Mouse (Mus musculus): ENCODE measurements around the gene Gm21887. TPM values are rescaled to one million over a fixed set of nuclear protein-coding genes. Genes with fewer than 3 reads are reported as not detected.
"Not testable (repeated sequence)": the region's sequence is repeated elsewhere in the genome, so short reads cannot be mapped to it uniquely, and the experiment has no call there.

Gene Gm21887
- total and polyA plus RNA-seq, 3 experiments, result 2.5 to 88.8 TPM; not detected in 1

DNA sequence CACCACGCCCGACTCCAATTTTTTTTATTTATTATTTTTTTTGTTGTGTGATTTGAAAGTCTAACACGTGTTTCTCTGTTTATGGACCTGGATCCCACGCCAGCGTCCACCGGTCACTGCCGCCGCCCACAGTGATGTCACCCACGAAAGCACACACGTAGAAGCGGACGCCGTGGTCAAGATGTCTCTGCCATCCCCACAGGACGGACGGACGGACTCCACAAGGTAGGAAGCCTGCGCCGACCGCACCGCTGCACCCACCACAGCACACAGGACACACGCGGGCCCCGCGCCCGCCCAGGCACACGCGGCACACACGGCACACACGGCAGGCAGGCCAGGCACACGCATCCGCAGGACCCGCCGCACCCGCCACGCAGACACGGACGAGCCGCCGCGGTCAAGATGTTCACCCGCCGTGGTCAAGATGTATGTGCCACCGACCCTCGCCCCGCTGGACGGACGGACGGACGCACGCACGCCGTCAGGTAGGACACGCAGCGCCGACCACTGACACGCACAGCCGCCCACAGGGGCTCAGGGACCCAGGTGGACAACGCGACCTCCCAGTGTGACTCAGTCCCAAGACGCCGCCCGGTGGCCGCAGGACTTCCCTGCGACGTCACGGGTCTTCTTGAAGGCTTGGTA, 9.2 kb downstream of the Gm21887 start:
- Histone ChIP-seq H3K9ac (ENCODE audit: control insufficient read depth, low read depth, low read length, poor library complexity, severe bottlenecking) (peak overlapping the region; percentile 24), H3K79me2 (ENCODE audit: control insufficient read depth, insufficient read depth, low read length, poor library complexity) (peaks cover 10% of the 10 kb centered on the region; the same call in 1 of the 2 replicates), H3K4me3 (ENCODE audit: control insufficient read depth in 1 of 2, insufficient read depth in 1 of 2, low read depth in 2 of 2, low read length in 2 of 2) (peak overlapping the region; percentile 19 to 37; a peak in 3 of 4 replicates)
- not testable (repeated sequence) for H3K36me3 ChIP-seq (ENCODE audit: control insufficient read depth in 1 of 2, insufficient read depth in 2 of 2, low read length in 2 of 2); H3K9me3 ChIP-seq (replicated peaks; ENCODE audit: insufficient read depth, low read length); H3K4me1 ChIP-seq (ENCODE audit: control insufficient read depth in 1 of 2, insufficient read depth in 2 of 2, low read length in 2 of 2); H3K27ac ChIP-seq (ENCODE audit: control insufficient read depth, low read depth, low read length); H3K27me3 ChIP-seq (ENCODE audit: control insufficient read depth in 1 of 2, insufficient read depth in 2 of 2, low read length in 2 of 2)
- peak; percentile 84 for DNase-seq (ENCODE audit: low read depth, low spot score)
- TF ChIP-seq CTCF (IDR thresholded peaks at IDR 0.05 in 2 of 3, conservative IDR thresholded peaks at IDR 0.05 in 1 of 3; ENCODE audit: control insufficient read depth in 1 of 3, insufficient read depth in 1 of 3, low read depth in 2 of 3, low read length in 3 of 3, poor library complexity in 1 of 3, severe bottlenecking in 1 of 3) (peak in 1 of 3 experiments; percentile 30; a peak in 1 of 6 replicates), TAL1 (IDR thresholded peaks at IDR 0.05; ENCODE audit: low read length) (0 out of 2 replicates have a peak, but pooled peaks have one; percentile 7), POLR2AphosphoS5 (IDR thresholded peaks at IDR 0.05; ENCODE audit: borderline replicate concordance, low read depth, low read length) (peak; percentile 95; the same call in 1 of the 2 replicates)

DNA sequence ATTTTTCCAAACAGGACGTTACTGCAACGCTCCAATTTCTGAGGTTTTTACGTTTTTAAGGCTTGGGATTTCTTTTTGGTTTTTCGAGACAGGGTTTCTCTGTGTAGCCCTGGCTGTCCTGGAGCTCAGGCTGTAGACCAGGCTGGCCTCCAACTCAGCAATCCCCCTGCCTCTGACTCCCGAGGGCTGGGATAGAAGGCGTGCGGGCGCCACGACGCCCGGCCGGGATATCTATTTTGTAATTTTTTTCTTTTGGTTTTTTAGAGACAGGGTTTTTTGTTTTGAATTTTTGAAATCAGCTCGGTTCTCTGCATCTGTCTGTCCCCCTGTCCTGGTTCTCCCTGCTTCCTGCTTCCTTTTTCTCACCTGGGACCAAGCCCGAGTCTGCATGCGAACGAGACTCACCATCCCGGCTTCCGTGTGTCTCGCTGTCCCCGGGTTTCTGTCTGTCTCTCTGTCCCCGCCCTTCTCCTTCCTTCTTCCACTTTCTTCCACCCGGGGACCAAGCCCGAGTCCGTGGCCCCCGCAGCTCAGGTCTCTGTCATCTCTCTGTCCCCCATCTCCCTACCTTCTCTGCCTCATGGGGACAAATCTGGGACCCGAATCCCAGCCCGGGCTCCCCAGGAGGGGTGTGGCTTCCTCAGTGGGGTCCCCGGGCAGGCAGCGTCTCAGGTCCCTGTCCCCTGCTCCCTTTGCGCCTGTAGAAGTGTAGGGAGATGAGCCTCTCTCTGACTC, 9.9 kb downstream of the Gm21887 start:
- DNase-seq (ENCODE audit: low read depth, low spot score), result peak; percentile 60
- not testable (repeated sequence) for H3K4me3 ChIP-seq (ENCODE audit: control insufficient read depth in 1 of 2, insufficient read depth in 1 of 2, low read depth in 2 of 2, low read length in 2 of 2); H3K9ac ChIP-seq (ENCODE audit: control insufficient read depth, low read depth, low read length, poor library complexity, severe bottlenecking); H3K27ac ChIP-seq (ENCODE audit: control insufficient read depth, low read depth, low read length); H3K4me1 ChIP-seq (ENCODE audit: control insufficient read depth in 1 of 2, insufficient read depth in 2 of 2, low read length in 2 of 2); H3K27me3 ChIP-seq (ENCODE audit: control insufficient read depth in 1 of 2, insufficient read depth in 2 of 2, low read length in 2 of 2); H3K9me3 ChIP-seq (replicated peaks; ENCODE audit: insufficient read depth, low read length); H3K79me2 ChIP-seq (ENCODE audit: control insufficient read depth, insufficient read depth, low read length, poor library complexity); H3K36me3 ChIP-seq (ENCODE audit: control insufficient read depth in 1 of 2, insufficient read depth in 2 of 2, low read length in 2 of 2)
- peak in 1 of 2 experiments; percentile 44; a peak in 1 of 4 replicates for TF ChIP-seq POLR2A (IDR thresholded peaks at IDR 0.05; ENCODE audit: control insufficient read depth in 1 of 2, insufficient read depth in 1 of 2, low read depth in 1 of 2, low read length in 2 of 2, poor library complexity in 1 of 2)

DNA sequence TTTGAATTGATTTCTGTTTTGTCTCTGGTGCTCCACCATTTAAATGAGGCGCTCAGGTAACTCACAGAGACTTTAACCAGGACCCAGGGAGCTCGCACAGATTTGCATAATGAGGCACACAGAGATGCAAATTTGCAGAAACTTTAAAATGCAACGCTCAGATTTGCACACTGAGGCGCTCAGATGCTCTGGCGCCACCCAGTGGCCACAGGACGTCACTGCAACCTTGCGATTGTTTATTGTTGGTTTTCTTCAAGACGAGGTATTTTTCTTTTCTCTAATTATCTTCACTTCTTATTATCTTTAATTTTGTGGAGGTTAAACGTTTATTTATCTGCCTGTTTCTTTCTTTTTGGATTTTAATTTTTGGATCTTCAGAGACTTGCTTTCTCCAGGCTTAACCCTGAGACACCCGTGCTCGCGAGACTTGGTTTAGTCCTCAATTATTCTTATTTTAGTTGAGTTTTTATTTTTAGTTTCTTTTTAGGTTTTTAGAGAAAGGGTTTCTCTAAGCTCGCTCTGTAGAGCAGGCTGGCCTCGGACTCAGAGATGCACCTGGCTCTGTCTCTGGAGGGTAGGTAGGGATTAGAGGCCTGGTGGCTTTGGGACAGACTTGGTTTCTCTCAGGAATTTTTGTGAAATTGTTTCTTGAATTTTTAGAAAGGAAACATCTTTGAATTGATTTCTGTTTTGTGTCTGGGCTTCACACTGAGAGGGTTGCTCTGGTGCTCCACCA, 10.7 kb downstream of the Gm21887 start:
- not testable (repeated sequence) for H3K4me1 ChIP-seq (ENCODE audit: control insufficient read depth in 1 of 2, insufficient read depth in 2 of 2, low read length in 2 of 2); H3K79me2 ChIP-seq (ENCODE audit: control insufficient read depth, insufficient read depth, low read length, poor library complexity); H3K36me3 ChIP-seq (ENCODE audit: control insufficient read depth in 1 of 2, insufficient read depth in 2 of 2, low read length in 2 of 2); H3K27ac ChIP-seq (ENCODE audit: control insufficient read depth, low read depth, low read length); H3K9ac ChIP-seq (ENCODE audit: control insufficient read depth, low read depth, low read length, poor library complexity, severe bottlenecking); H3K27me3 ChIP-seq (ENCODE audit: control insufficient read depth in 1 of 2, insufficient read depth in 2 of 2, low read length in 2 of 2); H3K4me3 ChIP-seq (ENCODE audit: control insufficient read depth in 1 of 2, insufficient read depth in 1 of 2, low read depth in 2 of 2, low read length in 2 of 2); H3K9me3 ChIP-seq (replicated peaks; ENCODE audit: insufficient read depth, low read length)
- TF ChIP-seq RAD21 (IDR thresholded peaks at IDR 0.05; ENCODE audit: low read depth, low read length), result peak; percentile 20
- peak in 2 of 3 experiments; percentile 45 to 61; a peak in 4 of 6 replicates for TF ChIP-seq CTCF (IDR thresholded peaks at IDR 0.05 in 2 of 3, conservative IDR thresholded peaks at IDR 0.05 in 1 of 3; ENCODE audit: control insufficient read depth in 1 of 3, insufficient read depth in 1 of 3, low read depth in 2 of 3, low read length in 3 of 3, poor library complexity in 1 of 3, severe bottlenecking in 1 of 3)
- TF ChIP-seq SMC3 (IDR thresholded peaks at IDR 0.05; ENCODE audit: low read depth, low read length), result peak; percentile 38
- peak; percentile 32 for DNase-seq (ENCODE audit: low read depth, low spot score)

DNA sequence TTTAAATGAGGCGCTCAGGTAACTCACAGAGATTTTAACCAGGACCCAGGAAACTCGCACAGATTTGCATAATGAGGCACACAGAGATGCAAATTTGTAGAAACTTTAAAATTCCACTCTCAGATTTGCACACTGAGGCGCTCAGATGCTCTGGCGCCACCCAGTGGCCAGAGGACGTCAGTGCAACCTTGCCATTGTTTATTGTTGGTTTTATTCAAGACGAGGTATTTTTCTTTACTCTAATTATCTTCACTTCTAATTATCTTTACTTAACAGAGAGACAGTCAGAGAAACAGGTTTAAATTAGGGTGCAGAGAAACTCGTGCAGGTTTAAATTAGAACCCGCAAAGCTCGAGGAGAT, 11.2 kb downstream of the Gm21887 start:
- H3K36me3 ChIP-seq (ENCODE audit: control insufficient read depth in 1 of 2, insufficient read depth in 2 of 2, low read length in 2 of 2); H3K4me3 ChIP-seq (ENCODE audit: control insufficient read depth in 1 of 2, insufficient read depth in 1 of 2, low read depth in 2 of 2, low read length in 2 of 2); H3K79me2 ChIP-seq (ENCODE audit: control insufficient read depth, insufficient read depth, low read length, poor library complexity); H3K9me3 ChIP-seq (replicated peaks; ENCODE audit: insufficient read depth, low read length); H3K9ac ChIP-seq (ENCODE audit: control insufficient read depth, low read depth, low read length, poor library complexity, severe bottlenecking); H3K27ac ChIP-seq (ENCODE audit: control insufficient read depth, low read depth, low read length); H3K4me1 ChIP-seq (ENCODE audit: control insufficient read depth in 1 of 2, insufficient read depth in 2 of 2, low read length in 2 of 2); H3K27me3 ChIP-seq (ENCODE audit: control insufficient read depth in 1 of 2, insufficient read depth in 2 of 2, low read length in 2 of 2): not testable (repeated sequence)
- peak; percentile 45 for DNase-seq (ENCODE audit: low read depth, low spot score)

DNA sequence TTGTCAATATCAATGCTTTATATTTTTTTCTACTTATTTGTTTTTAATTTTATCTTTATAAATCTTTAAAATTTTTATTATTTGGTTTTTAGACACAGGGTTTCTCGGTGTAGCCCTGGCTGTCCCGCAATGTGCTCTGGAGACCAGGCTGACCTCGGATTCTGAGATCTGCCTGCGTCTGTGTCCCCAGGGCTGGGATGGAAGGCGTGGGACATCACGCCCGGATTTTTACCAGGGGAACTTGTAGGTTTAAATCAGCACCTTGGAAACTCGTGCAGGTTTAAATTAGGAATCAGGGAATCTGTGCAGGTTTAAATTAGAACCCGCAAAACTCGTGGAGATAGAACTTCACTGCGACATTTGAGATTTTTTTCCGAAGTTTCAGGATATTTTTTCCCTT, 11.7 kb downstream of the Gm21887 start:
- H3K9ac ChIP-seq (ENCODE audit: control insufficient read depth, low read depth, low read length, poor library complexity, severe bottlenecking); H3K27me3 ChIP-seq (ENCODE audit: control insufficient read depth in 1 of 2, insufficient read depth in 2 of 2, low read length in 2 of 2); H3K4me3 ChIP-seq (ENCODE audit: control insufficient read depth in 1 of 2, insufficient read depth in 1 of 2, low read depth in 2 of 2, low read length in 2 of 2); H3K9me3 ChIP-seq (replicated peaks; ENCODE audit: insufficient read depth, low read length); H3K4me1 ChIP-seq (ENCODE audit: control insufficient read depth in 1 of 2, insufficient read depth in 2 of 2, low read length in 2 of 2); DNase-seq (ENCODE audit: low read depth, low spot score); H3K27ac ChIP-seq (ENCODE audit: control insufficient read depth, low read depth, low read length); H3K36me3 ChIP-seq (ENCODE audit: control insufficient read depth in 1 of 2, insufficient read depth in 2 of 2, low read length in 2 of 2); H3K79me2 ChIP-seq (ENCODE audit: control insufficient read depth, insufficient read depth, low read length, poor library complexity): not testable (repeated sequence)

Measured in MEL (cell line).